Mouse (Mus musculus): ENCODE measurements around the gene Ccdc159. TPM values are rescaled to one million over a fixed set of nuclear protein-coding genes. Genes with fewer than 3 reads are reported as not detected.

Ccdc159 gene
- polyA plus RNA-seq, 1 experiment from 2014 or later = 5.7 TPM

DNA sequence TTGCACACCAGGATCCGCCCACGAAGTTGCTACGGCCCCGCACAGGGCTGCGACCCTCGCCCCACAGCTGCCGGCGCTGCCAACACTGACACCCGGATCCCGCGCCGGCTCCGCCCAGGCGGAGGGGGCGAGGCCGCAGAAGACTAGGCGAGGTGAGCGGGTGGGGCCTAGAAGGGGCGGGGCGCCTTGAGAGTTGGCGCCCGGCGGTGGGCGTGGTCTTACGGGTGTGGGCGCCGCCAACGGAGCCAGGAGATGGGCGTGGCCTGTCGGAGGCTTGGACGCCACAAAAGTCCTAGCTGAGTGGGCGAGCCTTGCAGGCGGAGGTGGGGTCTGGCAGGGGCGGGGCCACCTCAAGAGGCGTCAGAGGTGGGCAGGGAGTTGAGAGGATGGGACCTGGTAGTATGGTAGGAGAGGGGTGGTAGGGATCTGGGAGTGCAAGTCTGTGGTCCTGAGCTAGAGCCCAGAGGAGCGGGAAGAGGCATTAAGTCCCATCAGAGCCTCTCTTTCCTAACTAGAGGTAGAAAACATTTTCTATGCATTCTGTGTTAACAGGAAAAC lies 9.2 kb upstream of the Ccdc159 start, which contains the start of gene Rab3d:
Gene Rab3d, minus strand, starts transcription at position 158 of the 558 bp plus-strand sequence.
- Histone ChIP-seq H3K27ac (replicated peaks; ENCODE audit: low read depth, low read length) (peak within 1 kb of the TSS; percentile 41; the same call in 1 of the 2 replicates), H3K9ac (replicated peaks; ENCODE audit: low read length) (peak within 1 kb of the TSS; percentile 65), H3K4me3 (replicated peaks; ENCODE audit: low read depth, low read length) (peak within 1 kb of the TSS; percentile 55), H3K4me1 (ENCODE audit: control insufficient read depth, insufficient read depth, low read length) (0 out of 2 replicates have a peak, but pooled peaks cover 3% of the 10 kb centered on the region), H3K9me3 (ENCODE audit: control insufficient read depth, low read length) (no peaks in the 10 kb centered on the region), H3K27me3 (ENCODE audit: control insufficient read depth, insufficient read depth, low read length) (no peaks in the 10 kb centered on the region; the same call in 1 of the 2 replicates), H3K36me3 (ENCODE audit: control insufficient read depth, insufficient read depth, low read length) (0 out of 2 replicates have a peak, but pooled peaks cover 4% of the 10 kb centered on the region), H3K4me2 (ENCODE audit: low read length) (peak within 1 kb of the TSS; percentile 88)
- peak; percentile 91 for ATAC-seq (ENCODE audit: low FRiP score, low TSS enrichment)
- WGBS = 1% methylated on average over 34 of the region's 36 CpGs
- DNase-seq = peak; percentile 94

DNA sequence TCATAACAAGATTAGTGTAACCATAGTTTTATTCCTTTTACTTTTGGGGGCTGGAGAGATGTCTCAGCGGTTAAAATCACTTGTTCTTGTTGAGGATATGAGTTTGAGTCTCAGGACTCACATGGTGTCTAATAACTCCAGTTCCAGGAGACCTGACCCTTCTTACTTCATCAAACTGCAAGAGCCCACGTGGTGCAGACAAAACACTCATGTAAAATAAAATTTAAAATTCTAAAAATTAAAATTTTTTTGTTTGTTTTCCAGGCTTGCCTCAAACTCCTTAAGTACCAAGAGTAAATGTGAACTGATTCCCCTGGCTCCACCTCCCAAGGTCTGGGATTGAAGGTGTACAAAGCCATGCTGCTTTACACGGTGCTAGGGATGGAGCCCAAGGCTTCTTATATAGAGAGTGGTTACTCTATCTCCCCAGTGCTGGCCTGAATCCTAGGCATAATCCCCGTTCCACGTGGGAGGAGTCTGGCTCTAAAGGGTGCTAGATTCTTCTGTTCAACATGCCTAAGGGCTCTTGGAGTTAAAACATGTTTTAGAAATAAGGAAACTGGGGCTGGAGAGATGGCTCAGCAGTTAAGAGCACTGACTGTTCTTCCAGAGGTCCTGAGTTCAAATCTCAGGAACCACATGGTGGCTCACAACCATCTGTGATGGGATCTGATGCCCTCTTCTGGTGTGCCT lies 8.4 kb upstream of the Ccdc159 start:
- Histone ChIP-seq H3K27ac (replicated peaks; ENCODE audit: low read depth, low read length) (no peak overlapping the region), H3K9me3 (ENCODE audit: control insufficient read depth, low read length) (no peaks in the 10 kb centered on the region), H3K9ac (replicated peaks; ENCODE audit: low read length) (no peak overlapping the region; the same call in 1 of the 2 replicates), H3K36me3 (ENCODE audit: control insufficient read depth, insufficient read depth, low read length) (0 out of 2 replicates have a peak, but pooled peaks cover 6% of the 10 kb centered on the region), H3K4me3 (replicated peaks; ENCODE audit: low read depth, low read length) (peak overlapping the region; percentile 55), H3K4me1 (ENCODE audit: control insufficient read depth, insufficient read depth, low read length) (0 out of 2 replicates have a peak, but pooled peaks cover 3% of the 10 kb centered on the region), H3K4me2 (ENCODE audit: low read length) (peak overlapping the region; percentile 88; the same call in 1 of the 2 replicates), H3K27me3 (ENCODE audit: control insufficient read depth, insufficient read depth, low read length) (no peaks in the 10 kb centered on the region; the same call in 1 of the 2 replicates)
- no peak for ATAC-seq (ENCODE audit: low FRiP score, low TSS enrichment)
- no peak for DNase-seq
- WGBS = 16% methylated on average over 5 of the region's 5 CpGs

DNA sequence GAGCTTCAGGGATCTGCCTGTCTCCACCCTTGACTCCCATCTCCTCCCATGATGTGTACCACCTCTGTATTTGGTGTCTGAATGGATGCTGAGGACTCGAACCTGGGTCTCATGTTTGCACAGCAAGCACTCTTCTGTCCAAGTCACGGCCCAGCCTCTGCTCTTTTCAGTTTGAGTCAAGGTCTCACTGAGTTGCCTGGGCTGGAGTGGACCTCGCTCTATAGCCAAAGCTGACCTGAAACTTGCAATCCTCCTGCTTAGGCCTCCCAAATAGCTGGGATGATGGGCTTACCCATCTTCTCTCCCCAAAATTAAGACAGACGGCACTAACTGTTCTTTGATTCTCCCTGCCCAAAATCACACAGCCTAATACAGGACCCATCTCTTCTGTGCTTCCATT lies 4.2 kb upstream of the Ccdc159 start:
- no peaks in the 10 kb centered on the region for H3K27me3 ChIP-seq (ENCODE audit: control insufficient read depth, insufficient read depth, low read length)
- peaks cover 11% of the 10 kb centered on the region for H3K4me1 ChIP-seq (ENCODE audit: control insufficient read depth, insufficient read depth, low read length)
- no peak overlapping the region for H3K27ac ChIP-seq (replicated peaks; ENCODE audit: low read depth, low read length)
- H3K9me3 ChIP-seq (ENCODE audit: control insufficient read depth, low read length) = no peaks in the 10 kb centered on the region
- H3K4me2 ChIP-seq (ENCODE audit: low read length) = no peak overlapping the region
- H3K9ac ChIP-seq (replicated peaks; ENCODE audit: low read length) = no peak overlapping the region
- DNase-seq = no peak
- no peak overlapping the region for H3K4me3 ChIP-seq (replicated peaks; ENCODE audit: low read depth, low read length)
- WGBS = 96% methylated on average over 4 of the region's 4 CpGs
- ATAC-seq (ENCODE audit: low FRiP score, low TSS enrichment) = no peak
- 0 out of 2 replicates have a peak, but pooled peaks cover 5% of the 10 kb centered on the region for H3K36me3 ChIP-seq (ENCODE audit: control insufficient read depth, insufficient read depth, low read length)

DNA sequence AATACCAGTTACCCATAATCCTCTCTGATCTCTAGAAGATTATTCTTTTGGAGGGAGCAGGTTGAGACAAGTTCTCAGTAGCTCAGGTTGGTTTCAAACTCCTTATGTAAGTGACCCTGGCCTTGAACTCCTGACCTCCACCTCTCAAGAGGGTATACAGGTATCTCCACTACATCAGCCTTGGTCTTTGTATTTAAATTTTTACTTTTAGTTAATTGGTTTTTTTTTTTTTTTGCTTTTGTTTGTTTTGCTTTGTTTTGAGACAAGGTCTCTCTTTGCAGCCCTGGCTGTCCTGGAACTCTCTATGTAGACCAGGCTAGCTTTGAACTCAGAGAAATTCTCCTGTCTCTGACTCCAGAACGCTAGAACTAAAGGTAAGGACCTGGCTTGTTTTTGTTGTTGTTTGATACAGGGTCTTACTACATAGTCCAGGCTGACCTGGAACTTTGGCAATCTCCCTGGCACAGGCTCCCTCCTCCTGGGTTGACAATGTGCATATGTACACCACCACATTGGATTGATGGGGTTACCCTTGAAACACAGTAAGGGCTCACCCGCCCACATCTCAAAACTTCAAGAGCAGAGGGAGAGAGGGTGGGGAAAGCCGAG lies 3.7 kb upstream of the Ccdc159 start:
- Histone ChIP-seq H3K4me2 (ENCODE audit: low read length) (no peak overlapping the region), H3K4me3 (replicated peaks; ENCODE audit: low read depth, low read length) (no peak overlapping the region), H3K9me3 (ENCODE audit: control insufficient read depth, low read length) (no peaks in the 10 kb centered on the region), H3K4me1 (ENCODE audit: control insufficient read depth, insufficient read depth, low read length) (peaks cover 11% of the 10 kb centered on the region), H3K36me3 (ENCODE audit: control insufficient read depth, insufficient read depth, low read length) (0 out of 2 replicates have a peak, but pooled peaks cover 5% of the 10 kb centered on the region), H3K27ac (replicated peaks; ENCODE audit: low read depth, low read length) (no peak overlapping the region), H3K27me3 (ENCODE audit: control insufficient read depth, insufficient read depth, low read length) (no peaks in the 10 kb centered on the region), H3K9ac (replicated peaks; ENCODE audit: low read length) (no peak overlapping the region)
- WGBS = 82% methylated on average over 3 of the region's 3 CpGs
- DNase-seq (no peak), ATAC-seq (ENCODE audit: low FRiP score, low TSS enrichment) (no peak)

DNA sequence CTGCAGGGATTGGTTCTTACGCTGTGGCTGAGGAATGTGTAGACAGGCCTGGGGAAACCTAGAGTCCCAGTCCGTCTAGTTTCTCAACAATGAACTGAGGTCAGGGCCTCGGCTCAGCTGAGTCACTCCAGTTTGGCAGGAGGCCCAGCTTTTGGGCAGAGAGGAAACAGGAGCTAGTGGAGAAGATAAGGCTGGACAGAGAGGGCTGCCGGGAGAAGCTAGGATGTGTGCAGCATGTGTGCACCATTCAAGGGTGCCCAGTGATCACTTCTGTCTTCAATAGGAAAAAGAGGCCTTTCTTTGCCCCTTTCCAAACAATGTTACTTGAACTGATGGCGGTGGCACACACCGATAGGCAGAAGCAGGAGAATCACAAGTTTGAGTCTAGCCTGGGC lies 3.2 kb upstream of the Ccdc159 start:
- Histone ChIP-seq H3K4me2 (ENCODE audit: low read length) (no peak overlapping the region), H3K9ac (replicated peaks; ENCODE audit: low read length) (no peak overlapping the region), H3K27me3 (ENCODE audit: control insufficient read depth, insufficient read depth, low read length) (no peaks in the 10 kb centered on the region), H3K4me3 (replicated peaks; ENCODE audit: low read depth, low read length) (no peak overlapping the region), H3K27ac (replicated peaks; ENCODE audit: low read depth, low read length) (no peak overlapping the region), H3K9me3 (ENCODE audit: control insufficient read depth, low read length) (no peaks in the 10 kb centered on the region), H3K4me1 (ENCODE audit: control insufficient read depth, insufficient read depth, low read length) (peaks cover 11% of the 10 kb centered on the region), H3K36me3 (ENCODE audit: control insufficient read depth, insufficient read depth, low read length) (0 out of 2 replicates have a peak, but pooled peaks cover 5% of the 10 kb centered on the region)
- ATAC-seq (ENCODE audit: low FRiP score, low TSS enrichment) = no peak
- WGBS = 80% methylated on average over 6 of the region's 6 CpGs
- no peak for DNase-seq

DNA sequence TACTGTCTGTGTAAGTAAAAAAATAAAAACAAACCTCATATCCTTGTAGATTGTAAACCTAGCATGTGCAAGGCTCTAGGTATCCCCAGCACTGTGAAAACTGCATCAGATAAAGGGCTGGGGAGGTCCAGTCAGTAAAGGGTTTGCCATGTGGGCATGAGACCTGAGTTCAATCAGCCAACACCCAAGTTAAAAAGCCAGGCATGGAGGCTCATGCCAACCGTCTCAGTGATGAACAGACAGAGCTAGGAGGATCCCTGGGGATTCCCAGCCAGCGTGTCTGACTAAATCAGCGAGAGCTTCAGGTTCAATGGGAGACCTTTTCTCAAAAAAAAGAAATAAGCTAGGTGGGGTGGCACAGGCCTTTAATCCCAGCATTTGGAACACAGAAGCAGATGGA lies 2.2 kb upstream of the Ccdc159 start:
- DNase-seq (no peak), ATAC-seq (ENCODE audit: low FRiP score, low TSS enrichment) (no peak)
- H3K27ac ChIP-seq (replicated peaks; ENCODE audit: low read depth, low read length) = no peak overlapping the region
- no peak overlapping the region for H3K9ac ChIP-seq (replicated peaks; ENCODE audit: low read length)
- no peak overlapping the region for H3K4me3 ChIP-seq (replicated peaks; ENCODE audit: low read depth, low read length)
- H3K27me3 ChIP-seq (ENCODE audit: control insufficient read depth, insufficient read depth, low read length) = no peaks in the 10 kb centered on the region
- 76% methylated on average over 3 of the region's 3 CpGs for WGBS
- H3K36me3 ChIP-seq (ENCODE audit: control insufficient read depth, insufficient read depth, low read length) = 0 out of 2 replicates have a peak, but pooled peaks cover 5% of the 10 kb centered on the region
- peaks cover 11% of the 10 kb centered on the region for H3K4me1 ChIP-seq (ENCODE audit: control insufficient read depth, insufficient read depth, low read length)
- no peak overlapping the region for H3K4me2 ChIP-seq (ENCODE audit: low read length)
- no peaks in the 10 kb centered on the region for H3K9me3 ChIP-seq (ENCODE audit: control insufficient read depth, low read length)

DNA sequence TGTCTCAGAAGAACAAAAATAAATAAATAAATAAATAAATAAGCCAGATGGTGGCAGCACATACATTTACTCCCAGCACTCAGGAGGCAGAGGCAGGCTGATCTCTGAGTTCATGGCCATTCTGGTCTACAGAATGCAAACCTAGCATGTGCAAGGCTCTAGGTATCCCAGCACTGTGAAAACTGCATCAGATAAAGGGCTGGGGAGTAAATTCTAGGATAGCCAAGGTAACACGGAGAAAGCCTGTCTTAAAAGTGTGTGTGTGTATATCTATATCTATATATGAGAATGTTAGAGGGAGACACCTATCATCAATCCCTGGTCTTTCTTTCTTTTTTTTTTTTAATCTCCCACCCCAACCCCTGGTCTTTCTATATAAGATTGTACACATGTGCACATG lies 1.8 kb upstream of the Ccdc159 start:
- 100% methylated on average over 1 of the region's 1 CpGs for WGBS
- Histone ChIP-seq H3K4me2 (ENCODE audit: low read length) (no peak overlapping the region), H3K4me1 (ENCODE audit: control insufficient read depth, insufficient read depth, low read length) (peaks cover 11% of the 10 kb centered on the region), H3K27ac (replicated peaks; ENCODE audit: low read depth, low read length) (no peak overlapping the region), H3K4me3 (replicated peaks; ENCODE audit: low read depth, low read length) (no peak overlapping the region), H3K36me3 (ENCODE audit: control insufficient read depth, insufficient read depth, low read length) (0 out of 2 replicates have a peak, but pooled peaks cover 5% of the 10 kb centered on the region), H3K9ac (replicated peaks; ENCODE audit: low read length) (no peak overlapping the region), H3K9me3 (ENCODE audit: control insufficient read depth, low read length) (no peaks in the 10 kb centered on the region), H3K27me3 (ENCODE audit: control insufficient read depth, insufficient read depth, low read length) (no peaks in the 10 kb centered on the region)
- ATAC-seq (ENCODE audit: low FRiP score, low TSS enrichment) = no peak
- no peak for DNase-seq

DNA sequence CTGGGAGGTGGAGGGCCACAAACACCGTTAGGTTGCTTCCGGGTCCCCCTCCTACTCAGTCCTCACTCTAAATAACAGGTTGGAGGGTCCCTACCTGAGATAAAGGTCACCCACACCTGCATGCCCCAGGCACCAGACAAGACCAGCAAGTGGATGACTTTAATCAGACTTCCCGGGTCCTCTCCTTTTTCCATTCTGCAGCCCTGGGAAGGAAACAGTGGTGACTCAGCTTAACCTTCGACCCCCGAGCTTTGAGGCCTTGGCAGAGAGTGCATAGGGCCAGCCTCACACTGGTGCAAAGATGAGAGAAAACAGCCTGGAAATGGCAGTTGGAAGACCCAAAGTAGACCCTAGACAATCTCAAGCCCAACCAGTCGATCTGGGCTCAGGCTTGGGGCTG lies 1.1 kb upstream of the Ccdc159 start:
- WGBS = 81% methylated on average over 6 of the region's 6 CpGs
- ATAC-seq (ENCODE audit: low FRiP score, low TSS enrichment) (no peak), DNase-seq (no peak)
- no peaks in the 10 kb centered on the region for H3K9me3 ChIP-seq (ENCODE audit: control insufficient read depth, low read length)
- no peak overlapping the region for H3K9ac ChIP-seq (replicated peaks; ENCODE audit: low read length)
- H3K27me3 ChIP-seq (ENCODE audit: control insufficient read depth, insufficient read depth, low read length) = no peaks in the 10 kb centered on the region
- H3K4me1 ChIP-seq (ENCODE audit: control insufficient read depth, insufficient read depth, low read length) = peaks cover 11% of the 10 kb centered on the region
- H3K27ac ChIP-seq (replicated peaks; ENCODE audit: low read depth, low read length) = no peak overlapping the region
- H3K36me3 ChIP-seq (ENCODE audit: control insufficient read depth, insufficient read depth, low read length) = 0 out of 2 replicates have a peak, but pooled peaks cover 5% of the 10 kb centered on the region
- H3K4me2 ChIP-seq (ENCODE audit: low read length) = peak overlapping the region; percentile 65
- H3K4me3 ChIP-seq (replicated peaks; ENCODE audit: low read depth, low read length) = 0 out of 2 replicates have a peak overlapping the region, but pooled peaks have one; percentile 48
